Mouse (Mus musculus) fat pad, adult 2 months (tissue): ENCODE measurements around the gene Desi1.
A peak's percentile ranks its signal among the peaks of the same experiment; 100 is the strongest.
"Not testable (repeated sequence)": the region's sequence is repeated elsewhere in the genome, so short reads cannot be mapped to it uniquely, and the experiment has no call there.

ENCODE experiments used
- DNase-seq: peaks from one replicate; pipeline ENCODE4 v3.0.0-alpha.2; 2011; ENCODE audit warnings: low read depth, low spot score; ENCODE audit errors: extremely low read depth

The Desi1 gene

DNA sequence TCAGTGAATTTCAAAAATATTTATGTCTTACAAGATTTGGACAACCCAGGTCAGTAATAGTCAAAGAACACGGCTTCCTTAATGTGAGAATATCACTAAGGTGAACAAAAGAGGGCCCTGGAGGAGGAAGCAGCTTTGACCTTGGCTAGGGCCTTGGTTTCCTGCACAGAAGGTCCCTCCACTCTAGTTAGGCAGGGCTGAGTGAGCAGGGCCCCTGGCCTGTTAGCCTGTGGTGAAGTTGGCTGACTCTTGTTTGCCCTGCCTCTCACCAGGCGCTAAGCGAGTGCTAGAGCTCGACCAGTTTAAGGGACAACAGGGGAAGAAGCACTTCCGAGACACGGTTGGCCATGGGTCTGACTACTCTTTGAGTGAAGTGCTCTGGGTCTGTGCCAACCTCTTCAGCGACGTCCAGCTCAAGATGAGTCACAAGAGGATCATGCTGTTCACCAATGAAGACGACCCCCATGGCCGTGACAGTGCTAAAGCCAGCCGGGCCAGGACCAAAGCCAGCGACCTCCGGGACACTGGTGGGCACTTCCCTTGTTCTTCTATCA is 11.1 kb downstream of the Desi1 start:
- DNase-seq, result no peak

DNA sequence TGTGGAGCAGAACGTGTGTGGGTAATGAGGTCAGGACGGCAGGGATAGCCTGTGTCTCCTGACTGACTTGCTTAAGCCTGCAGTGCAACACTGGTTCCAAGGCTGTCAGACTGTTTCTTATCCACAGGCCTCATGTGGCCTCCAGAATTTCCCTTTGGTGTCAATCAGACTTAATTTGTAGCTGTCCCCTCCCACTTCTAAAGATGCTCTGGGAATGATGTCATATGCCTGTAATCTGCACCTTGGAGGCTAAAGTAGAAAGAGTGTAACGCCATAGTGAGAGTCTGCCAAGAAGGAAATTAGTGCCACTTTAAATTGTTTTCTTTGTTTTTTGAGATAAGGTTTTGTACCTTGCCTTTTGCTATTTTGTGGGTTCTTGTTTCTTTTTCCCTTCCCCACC is 14.4 kb downstream of the Desi1 start:
- DNase-seq, result no peak

DNA sequence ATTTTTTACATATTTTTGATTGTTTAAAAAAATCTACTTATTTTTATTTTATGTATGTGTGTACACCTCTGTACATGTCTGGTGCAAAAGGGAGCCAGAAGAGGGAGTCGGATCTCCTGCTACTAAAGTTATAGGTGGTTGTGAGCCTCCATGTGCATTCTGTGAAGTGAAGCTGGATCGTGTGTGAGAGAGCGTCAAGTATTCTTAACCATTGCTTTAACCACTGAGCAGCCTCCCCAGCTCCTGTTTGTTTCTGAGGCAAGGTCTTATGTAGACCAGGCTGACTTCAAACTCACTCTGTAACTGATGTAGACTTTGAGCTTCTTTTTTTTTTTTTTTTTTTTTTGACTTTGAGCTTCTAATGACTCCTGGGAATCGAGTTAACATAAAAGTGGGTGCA is 16.2 kb downstream of the Desi1 start:
- DNase-seq, result no peak

DNA sequence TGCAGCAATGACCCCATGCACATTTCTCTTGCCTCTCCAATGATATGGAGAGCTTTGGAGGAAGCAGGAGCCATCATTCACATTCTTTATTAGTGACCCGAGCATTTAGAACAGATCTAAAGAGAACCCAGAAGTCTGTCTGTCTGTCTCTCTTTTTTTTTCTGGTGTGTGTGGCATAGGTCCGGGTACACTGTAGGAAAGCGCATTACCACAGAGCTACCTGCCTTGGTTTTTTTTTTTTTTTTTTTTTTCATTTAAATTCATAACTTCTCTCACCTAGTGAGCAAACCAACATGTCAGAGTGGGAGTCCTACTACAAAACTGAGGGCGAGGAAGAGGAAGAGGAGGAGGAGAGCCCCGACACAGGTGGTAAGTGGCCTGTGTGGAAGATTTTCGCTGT is 16.8 kb downstream of the Desi1 start:
- no peak for DNase-seq

DNA sequence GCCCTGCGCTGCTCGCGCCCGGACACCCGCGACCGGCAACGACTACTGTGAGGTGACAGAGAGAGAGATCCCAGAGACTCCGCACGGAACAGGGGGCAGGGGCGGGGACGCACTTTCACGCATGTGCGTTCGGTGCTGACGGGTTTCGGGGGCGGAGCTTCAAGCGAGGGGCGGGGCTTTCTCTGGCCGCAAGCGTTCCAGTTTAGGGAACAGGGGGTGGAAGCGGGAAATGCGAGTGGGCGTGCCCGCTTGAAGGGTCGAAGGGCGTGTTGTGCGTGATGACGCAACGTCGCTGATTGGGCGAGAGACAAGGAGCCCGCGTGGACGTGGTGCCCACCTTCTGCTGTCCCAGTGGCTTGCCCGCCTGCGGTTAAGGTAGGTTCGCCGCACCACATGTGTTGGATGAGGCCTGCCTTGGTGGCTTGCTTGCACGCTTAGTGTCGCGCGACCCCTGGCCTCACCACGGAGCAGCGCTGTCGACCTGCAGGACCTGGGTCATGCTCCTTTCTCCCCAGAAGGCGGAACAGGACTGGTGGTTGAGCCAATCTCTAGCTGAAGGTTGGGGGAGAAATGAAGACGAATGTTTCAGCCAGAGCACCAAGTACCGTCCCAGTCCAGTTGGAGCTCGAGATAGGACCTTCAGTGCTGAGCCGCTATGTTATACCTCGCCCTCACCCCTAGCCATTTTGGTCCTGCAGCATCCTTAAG is 17.4 kb downstream of the Desi1 start:
- peak; percentile 61 for DNase-seq

DNA sequence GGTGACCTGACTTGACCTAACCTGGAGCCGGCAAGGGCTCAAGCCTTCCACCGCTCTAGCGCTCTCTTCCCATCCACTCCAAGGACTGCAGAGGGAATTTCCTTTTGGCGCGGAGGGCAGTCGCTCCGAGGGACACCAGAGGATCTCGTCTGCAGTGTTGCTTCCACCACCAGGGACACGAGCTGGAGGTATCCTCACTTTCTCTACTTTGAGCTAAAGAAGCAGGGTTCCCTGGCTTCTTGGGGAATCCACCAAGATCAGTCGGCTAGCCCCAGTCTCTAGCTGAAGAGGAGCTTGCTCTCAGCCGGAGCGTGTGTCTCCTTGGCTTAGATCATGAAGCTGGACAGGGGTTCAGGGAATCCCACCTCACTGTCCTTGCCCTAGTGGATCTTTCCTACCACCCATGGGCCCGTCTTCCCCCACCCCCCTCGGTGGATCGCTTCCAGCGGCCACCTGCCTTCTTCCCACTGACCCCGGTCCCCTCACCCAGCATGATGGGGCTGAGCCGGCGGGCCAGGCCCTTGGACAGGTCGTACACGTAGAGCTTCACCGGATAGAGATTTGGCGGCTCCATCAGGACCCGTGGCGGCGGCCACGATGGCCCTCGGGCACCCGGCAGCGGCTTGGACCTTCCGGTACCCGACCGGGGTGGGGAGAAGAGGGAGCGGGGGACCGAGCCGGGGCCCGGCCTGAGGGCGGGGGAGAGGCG is 18.1 kb downstream of the Desi1 start:
- no peak for DNase-seq

DNA sequence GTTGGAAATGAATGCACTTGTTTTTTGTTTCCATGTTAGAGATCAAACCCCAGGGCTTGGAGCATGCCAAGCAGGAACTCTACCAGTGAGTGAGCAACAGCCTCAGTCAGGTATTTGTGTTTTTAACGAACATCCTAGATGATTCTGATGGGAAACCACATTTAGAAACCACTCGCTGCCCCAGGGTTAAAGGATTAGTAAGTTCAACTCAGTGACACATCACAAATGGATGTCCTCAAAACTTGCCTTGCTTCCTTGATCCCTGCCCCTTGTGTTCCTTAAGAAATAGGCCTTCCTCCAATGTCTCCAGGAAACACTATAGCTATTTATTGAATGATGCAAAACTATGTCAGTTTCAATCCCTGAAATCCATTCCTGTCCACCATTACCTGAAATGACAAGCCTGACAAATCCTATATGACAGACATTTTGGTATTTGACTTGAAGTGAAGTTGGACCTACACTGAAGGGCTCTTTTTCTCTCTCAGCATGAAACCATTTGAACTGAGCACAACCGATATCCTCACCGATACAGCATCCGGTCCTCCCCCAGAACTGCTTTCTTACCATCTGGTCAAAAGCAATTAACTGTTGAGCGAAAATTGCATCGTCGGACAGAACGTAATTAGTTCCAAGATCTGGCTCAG is 18.8 kb downstream of the Desi1 start:
- DNase-seq, result peak; percentile 58

DNA sequence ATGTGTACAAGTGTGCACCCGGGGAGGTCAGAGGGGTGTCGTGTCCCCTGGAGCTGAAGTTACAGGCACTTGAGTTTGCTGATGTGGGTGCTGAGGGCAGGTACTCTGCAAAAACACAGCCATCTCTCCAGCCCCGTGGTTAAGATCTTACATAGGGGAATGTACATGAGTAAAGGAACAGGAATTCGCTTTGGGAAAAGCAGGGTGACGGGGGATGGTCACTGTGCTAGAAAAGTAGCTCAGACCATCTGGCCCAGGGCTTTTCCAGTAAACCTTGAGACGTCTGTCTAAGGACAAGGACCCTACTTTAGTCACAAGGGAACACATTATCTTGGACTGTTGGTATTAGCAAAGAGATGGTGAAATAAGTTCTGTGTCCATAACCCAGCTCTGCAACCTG is 21.7 kb downstream of the Desi1 start:
- DNase-seq, result no peak

DNA sequence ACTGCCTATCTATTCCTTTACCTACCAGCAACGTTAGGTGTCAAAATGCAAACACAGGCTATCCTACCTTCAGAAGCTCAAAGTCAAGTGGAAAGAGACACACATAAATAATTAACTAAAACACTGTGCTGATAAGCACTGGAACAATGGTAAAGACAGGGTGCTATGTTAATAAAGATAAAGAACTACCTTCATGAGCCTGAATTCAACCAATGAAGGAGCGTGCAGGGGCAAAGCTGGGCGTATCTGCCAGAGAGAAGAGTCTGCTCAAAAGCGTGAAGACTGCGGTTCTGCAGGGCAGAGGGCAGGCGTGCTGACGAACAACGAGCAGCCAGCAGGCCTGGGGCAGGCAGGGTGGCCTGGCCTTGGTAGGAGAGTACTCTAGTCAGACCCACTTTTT is 29.4 kb downstream of the Desi1 start:
- no peak for DNase-seq

- no peak for DNase-seq
These were observed 39.7 kb downstream of the Desi1 start for GRCm38 (mm10) chr15:81993992-81994391.

DNA sequence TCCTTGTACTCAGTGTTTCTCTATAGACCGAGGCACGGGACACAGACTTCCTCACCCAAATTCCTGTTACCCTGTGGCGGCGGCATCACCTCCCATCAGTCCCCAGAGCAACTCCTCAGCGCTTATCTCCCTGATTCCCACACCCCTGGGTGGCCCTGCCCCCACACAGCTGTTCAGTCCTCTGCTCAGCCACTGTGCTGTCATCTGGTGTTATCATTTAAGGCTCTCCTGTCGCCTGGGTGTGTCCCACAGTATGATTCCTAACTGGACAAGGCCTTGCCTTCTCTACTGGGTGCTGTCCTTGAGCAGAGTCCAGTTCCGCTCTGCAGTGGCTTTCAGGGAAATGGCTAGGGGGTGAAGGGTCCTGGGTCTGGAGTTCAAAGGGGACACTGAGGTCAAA is 43.1 kb downstream of the Desi1 start:
- no peak for DNase-seq

DNA sequence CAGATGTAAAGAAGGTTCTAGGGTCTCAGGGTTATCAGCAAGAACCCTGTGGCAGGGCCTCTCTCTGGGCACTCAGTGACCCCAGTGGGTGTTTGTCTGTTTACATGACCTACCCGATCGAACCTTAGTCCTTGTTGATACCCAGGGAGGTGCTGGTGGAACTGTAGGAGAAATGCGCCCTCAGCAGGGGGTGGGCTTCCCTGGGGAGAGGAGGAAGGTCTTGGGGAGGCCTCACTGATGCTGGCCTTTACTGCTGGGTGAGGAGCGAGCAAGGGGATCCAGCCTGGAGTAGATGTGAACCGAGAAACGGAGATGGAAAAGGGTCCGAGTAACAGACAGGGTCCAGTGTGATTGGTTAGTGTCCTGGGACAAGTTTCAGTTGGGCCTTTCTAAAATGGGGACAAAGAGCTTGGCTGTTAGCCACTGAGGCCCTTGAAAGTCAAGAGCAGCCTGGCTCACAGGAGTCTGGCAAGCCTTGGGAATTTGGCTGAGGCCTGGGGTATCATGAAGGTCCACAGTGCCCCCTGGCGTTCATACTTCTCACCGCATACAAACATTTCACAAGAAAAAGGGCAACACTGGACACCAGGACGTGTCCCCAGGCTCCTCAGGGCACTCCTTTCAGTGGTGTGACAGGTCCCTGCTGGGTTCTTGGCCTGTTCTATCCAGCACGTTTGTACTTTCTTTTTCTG is 44.1 kb downstream of the Desi1 start:
- no peak for DNase-seq

GRCm38 (mm10) chr15:81987646-81988045 is 46.0 kb downstream of the Desi1 start, which contains the start of gene Xrcc6:
Gene Xrcc6, plus strand, starts transcription at chr15:81987835.
- no peak for DNase-seq

GRCm38 (mm10) chr15:81985267-81986161 is 48.1 kb downstream of the Desi1 start:
- DNase-seq, result no peak

DNA sequence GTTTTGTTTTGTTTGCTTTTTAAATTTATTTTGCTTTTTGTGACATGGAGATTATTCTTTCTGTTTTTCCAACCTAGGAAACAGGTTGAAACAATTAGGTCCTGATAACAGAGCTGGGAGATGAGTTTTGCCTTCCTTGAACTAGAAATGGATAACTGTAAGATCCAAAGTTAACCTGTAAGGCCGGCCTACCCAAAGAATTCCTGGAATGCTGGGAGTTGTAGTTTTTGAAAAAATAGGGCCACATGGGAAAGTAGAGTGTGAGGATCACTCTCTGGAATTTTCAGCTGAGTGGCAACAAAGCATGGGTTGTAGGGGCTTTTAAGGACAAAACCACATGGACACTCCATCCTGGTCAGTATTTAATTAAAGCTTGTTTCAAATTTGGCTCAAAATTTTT is 51.5 kb downstream of the Desi1 start:
- DNase-seq, result no peak

- DNase-seq, result no peak
These were observed 53.3 kb downstream of the Desi1 start, which contains the start of gene 1700029P11Rik for GRCm38 (mm10) chr15:81980321-81980720. Gene 1700029P11Rik, plus strand, starts transcription at chr15:81980540.

- DNase-seq, result not testable (repeated sequence)
These were observed 58.5 kb downstream of the Desi1 start for GRCm38 (mm10) chr15:81975156-81975555.

- DNase-seq, result not testable (repeated sequence)
These were observed 63.2 kb downstream of the Desi1 start for GRCm38 (mm10) chr15:81970498-81970897.

GRCm38 (mm10) chr15:81969635-81970034 is 64.0 kb downstream of the Desi1 start:
- DNase-seq, result not testable (repeated sequence)

GRCm38 (mm10) chr15:81969173-81969572 is 64.5 kb downstream of the Desi1 start:
- DNase-seq, result no peak
